Mouse (Mus musculus): ENCODE measurements around the gene Sgcd. TPM values are rescaled to one million over a fixed set of nuclear protein-coding genes. Genes with fewer than 3 reads are reported as not detected.
"Not testable (repeated sequence)": the region's sequence is repeated elsewhere in the genome, so short reads cannot be mapped to it uniquely, and the experiment has no call there.

The Sgcd gene
- polyA plus RNA-seq, 1 experiment from 2014 or later, result 2.8 TPM

DNA sequence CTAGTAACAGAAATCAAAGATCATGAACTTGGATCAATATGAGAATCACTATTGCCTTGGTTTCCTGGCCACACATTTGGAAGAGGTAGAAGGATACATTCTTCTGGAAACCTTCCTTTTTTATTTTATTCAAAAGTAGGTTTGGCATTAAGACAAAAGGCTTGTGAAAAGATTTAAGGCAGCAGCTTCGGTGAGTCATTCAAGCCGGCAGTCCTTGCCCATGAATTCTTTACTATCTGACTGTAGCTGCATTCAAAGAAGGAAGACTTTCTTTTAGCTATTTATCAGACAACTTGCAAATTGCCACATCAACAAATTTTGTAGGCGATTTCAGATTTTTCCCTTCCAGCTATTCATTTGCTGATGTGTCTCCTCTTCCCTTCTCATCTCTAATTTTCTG lies 422.6 kb downstream of the Sgcd start:
- Histone ChIP-seq H3K27me3 (replicated peaks) (no peaks in the 10 kb centered on the region), H3K36me3 (no peaks in the 10 kb centered on the region), H3K9me3 (no peaks in the 10 kb centered on the region), H3K4me3 (replicated peaks) (no peak overlapping the region), H3K4me2 (replicated peaks) (no peak overlapping the region), H3K27ac (no peak overlapping the region), H3K4me1 (replicated peaks) (no peaks in the 10 kb centered on the region), H3K9ac (no peak overlapping the region)
- no peak for ATAC-seq
- WGBS, result 78% methylated on average over 3 of the region's 3 CpGs

DNA sequence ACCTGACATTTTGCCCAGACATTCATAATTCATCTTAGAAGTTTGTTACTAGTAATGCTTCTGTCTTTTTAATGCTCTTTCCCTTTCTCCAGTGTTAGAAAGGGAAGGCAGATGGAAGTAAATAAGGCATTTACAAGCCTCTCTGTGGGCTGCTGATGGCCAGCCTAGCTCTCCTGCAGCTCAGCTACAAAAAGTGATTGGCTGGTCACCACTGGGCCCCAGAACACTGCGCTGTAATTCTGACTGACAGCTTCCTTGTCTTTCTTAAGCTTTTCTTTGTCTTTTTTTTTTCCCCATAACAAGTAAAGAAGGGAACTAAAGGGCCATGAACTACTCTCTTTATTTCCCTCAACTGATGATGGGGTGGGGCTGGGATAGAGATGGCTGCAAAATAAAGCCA lies 463.9 kb downstream of the Sgcd start:
- Histone ChIP-seq H3K27me3 (replicated peaks) (no peaks in the 10 kb centered on the region), H3K9ac (no peak overlapping the region), H3K4me2 (replicated peaks) (no peak overlapping the region), H3K4me3 (replicated peaks) (no peak overlapping the region), H3K27ac (no peak overlapping the region), H3K9me3 (no peaks in the 10 kb centered on the region), H3K36me3 (no peaks in the 10 kb centered on the region), H3K4me1 (replicated peaks) (no peaks in the 10 kb centered on the region)
- no peak for ATAC-seq
- WGBS, result 46% methylated on average over 1 of the region's 1 CpGs

DNA sequence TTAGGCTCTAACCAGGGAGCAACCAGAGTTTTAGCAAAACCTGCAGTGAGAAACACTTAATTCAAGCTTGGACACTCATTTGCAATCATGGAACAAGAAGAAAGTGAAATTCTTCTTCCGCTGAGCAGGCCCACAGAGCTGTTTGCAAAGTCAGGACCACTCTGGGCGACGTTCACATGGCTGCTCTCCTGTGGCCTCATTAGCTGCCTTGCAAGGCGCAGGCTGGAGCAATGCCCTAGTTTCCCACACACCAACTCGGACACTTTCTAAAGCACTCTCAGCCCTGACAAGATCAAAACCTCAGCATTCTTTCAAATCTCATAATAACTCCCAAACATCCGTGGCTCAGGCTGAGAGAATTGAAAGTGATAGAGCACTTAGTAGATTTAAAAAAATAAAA lies 480.7 kb downstream of the Sgcd start:
- 80% methylated on average over 6 of the region's 6 CpGs for WGBS
- H3K9ac ChIP-seq, result no peak overlapping the region
- no peaks in the 10 kb centered on the region for H3K9me3 ChIP-seq
- H3K4me2 ChIP-seq (replicated peaks), result no peak overlapping the region
- H3K27ac ChIP-seq, result no peak overlapping the region
- no peaks in the 10 kb centered on the region for H3K27me3 ChIP-seq (replicated peaks)
- no peak overlapping the region for H3K4me3 ChIP-seq (replicated peaks)
- H3K4me1 ChIP-seq (replicated peaks), result no peaks in the 10 kb centered on the region
- H3K36me3 ChIP-seq, result no peaks in the 10 kb centered on the region
- ATAC-seq, result no peak

DNA sequence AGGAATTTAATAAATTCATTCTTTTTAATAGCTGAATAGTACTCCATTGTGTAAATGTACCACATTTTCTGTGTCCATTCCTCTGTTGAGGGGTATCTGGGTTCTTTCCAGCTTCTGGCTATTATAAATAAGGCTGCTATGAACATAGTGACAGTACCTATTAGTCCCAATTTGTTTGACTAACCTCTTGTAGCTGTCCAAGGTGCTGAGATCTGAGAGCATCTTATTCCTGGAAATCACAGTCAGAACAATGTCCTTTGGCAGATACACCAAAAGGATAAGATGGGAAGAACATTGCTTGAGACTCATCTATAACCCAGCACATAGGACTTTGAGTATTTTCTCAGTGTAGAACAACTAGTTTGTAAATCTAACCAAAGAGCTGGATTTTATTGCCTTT lies 485.5 kb downstream of the Sgcd start:
- H3K27ac ChIP-seq, result not testable (repeated sequence)

GRCm38 (mm10) chr11:47473493-47474230 lies 515.1 kb downstream of the Sgcd start:
- H3K9me3 ChIP-seq, result no peaks in the 10 kb centered on the region
- H3K27me3 ChIP-seq (replicated peaks), result no peaks in the 10 kb centered on the region
- no peak overlapping the region for H3K27ac ChIP-seq
- no peak overlapping the region for H3K4me2 ChIP-seq (replicated peaks)
- WGBS, result 43% methylated on average over 1 of the region's 1 CpGs
- H3K4me3 ChIP-seq (replicated peaks), result no peak overlapping the region
- ATAC-seq, result no peak
- H3K4me1 ChIP-seq (replicated peaks), result no peaks in the 10 kb centered on the region
- no peak overlapping the region for H3K9ac ChIP-seq
- no peaks in the 10 kb centered on the region for H3K36me3 ChIP-seq

More for the DNA sequence above, 485.5 kb downstream of the Sgcd start:
- H3K36me3 ChIP-seq; H3K9me3 ChIP-seq; H3K9ac ChIP-seq; ATAC-seq; H3K4me1 ChIP-seq (replicated peaks); H3K4me2 ChIP-seq (replicated peaks); H3K4me3 ChIP-seq (replicated peaks); H3K27me3 ChIP-seq (replicated peaks): not testable (repeated sequence)

GRCm38 (mm10) chr11:47460700-47461099 lies 528.1 kb downstream of the Sgcd start:
- not testable (repeated sequence) for H3K27me3 ChIP-seq (replicated peaks); H3K27ac ChIP-seq

GRCm38 (mm10) chr11:47460149-47460548 lies 528.6 kb downstream of the Sgcd start:
- WGBS, result 75% methylated on average over 2 of the region's 2 CpGs
- Histone ChIP-seq H3K9me3 (no peaks in the 10 kb centered on the region), H3K9ac (no peak overlapping the region), H3K4me3 (replicated peaks) (no peak overlapping the region), H3K4me1 (replicated peaks) (no peaks in the 10 kb centered on the region), H3K4me2 (replicated peaks) (no peak overlapping the region), H3K27me3 (replicated peaks) (no peaks in the 10 kb centered on the region), H3K36me3 (no peaks in the 10 kb centered on the region), H3K27ac (no peak overlapping the region)
- ATAC-seq, result no peak

More at GRCm38 (mm10) chr11:47460700-47461099, 528.1 kb downstream of the Sgcd start:
- H3K4me2 ChIP-seq (replicated peaks); H3K9me3 ChIP-seq; H3K36me3 ChIP-seq; H3K9ac ChIP-seq; ATAC-seq; H3K4me1 ChIP-seq (replicated peaks); H3K4me3 ChIP-seq (replicated peaks): not testable (repeated sequence)

DNA sequence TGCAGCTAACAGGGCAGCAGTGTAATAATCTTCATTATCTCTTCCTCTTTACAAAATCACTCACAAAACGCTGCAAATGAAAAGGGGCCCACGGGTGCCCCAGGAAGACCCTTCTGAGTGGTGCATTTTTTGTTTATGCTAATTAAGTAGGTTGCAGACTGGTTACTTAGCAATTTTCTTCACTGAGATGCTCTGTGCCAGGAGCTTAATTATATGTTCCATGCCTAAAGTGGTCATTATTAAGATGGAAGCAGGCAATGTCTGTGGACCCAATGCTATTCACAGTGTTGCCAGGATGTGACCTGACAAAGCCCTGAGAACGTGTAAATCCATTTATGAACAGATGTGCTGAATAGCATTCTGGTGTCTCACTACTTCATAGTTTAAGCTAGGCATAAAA lies 529.6 kb downstream of the Sgcd start:
- no peak for ATAC-seq
- Histone ChIP-seq H3K36me3 (no peaks in the 10 kb centered on the region), H3K9me3 (no peaks in the 10 kb centered on the region), H3K27me3 (replicated peaks) (no peaks in the 10 kb centered on the region), H3K27ac (no peak overlapping the region), H3K9ac (no peak overlapping the region), H3K4me1 (replicated peaks) (no peaks in the 10 kb centered on the region), H3K4me3 (replicated peaks) (no peak overlapping the region), H3K4me2 (replicated peaks) (no peak overlapping the region)
- 70% methylated on average over 3 of the region's 3 CpGs for WGBS

DNA sequence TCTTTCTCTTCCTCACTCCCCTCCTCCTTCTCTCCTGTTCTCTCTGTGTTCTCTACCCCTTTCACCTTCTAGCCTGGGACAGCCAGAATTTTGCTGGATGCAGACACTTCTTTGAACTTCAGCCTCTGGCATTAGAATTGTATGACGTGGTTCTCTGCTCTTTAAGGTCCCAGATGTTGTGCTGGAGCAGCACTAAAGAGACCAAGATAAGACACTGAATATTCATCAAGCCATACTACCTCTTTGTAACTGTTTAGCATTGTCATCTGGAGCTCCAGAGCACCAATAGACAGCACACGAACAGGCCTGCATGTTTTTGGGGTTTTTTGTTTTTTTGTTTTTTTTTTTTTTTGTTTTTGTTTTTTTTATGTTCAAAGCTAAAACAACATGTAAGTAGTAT lies 541.0 kb downstream of the Sgcd start:
- Histone ChIP-seq H3K4me2 (replicated peaks) (no peak overlapping the region), H3K9ac (no peak overlapping the region), H3K27ac (no peak overlapping the region), H3K27me3 (replicated peaks) (no peaks in the 10 kb centered on the region), H3K9me3 (no peaks in the 10 kb centered on the region), H3K4me1 (replicated peaks) (no peaks in the 10 kb centered on the region), H3K4me3 (replicated peaks) (no peak overlapping the region), H3K36me3 (no peaks in the 10 kb centered on the region)
- no peak for ATAC-seq
- WGBS, result 60% methylated on average over 2 of the region's 2 CpGs

DNA sequence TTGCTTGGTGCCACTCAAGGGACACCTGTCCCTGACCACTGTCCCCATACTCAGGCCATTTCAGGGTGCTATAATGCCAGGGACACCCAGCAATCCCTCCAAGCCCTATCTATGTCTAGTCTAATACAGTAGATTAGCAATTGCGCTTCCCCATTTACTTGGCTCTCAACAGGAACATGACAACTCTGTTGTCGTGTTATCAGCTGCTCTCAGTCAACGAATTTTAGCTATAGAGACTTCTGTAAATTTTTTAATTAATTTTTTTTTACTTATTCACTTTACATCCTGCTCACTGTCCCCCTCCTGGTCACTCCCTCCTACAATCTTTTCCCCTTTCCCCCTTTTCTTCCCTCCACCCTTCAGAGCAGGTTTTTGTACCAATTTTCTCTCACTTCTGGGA lies 542.4 kb downstream of the Sgcd start:
- Histone ChIP-seq H3K4me2 (replicated peaks) (no peak overlapping the region), H3K27me3 (replicated peaks) (no peaks in the 10 kb centered on the region), H3K4me3 (replicated peaks) (no peak overlapping the region), H3K4me1 (replicated peaks) (no peaks in the 10 kb centered on the region), H3K27ac (no peak overlapping the region), H3K9ac (no peak overlapping the region), H3K9me3 (no peaks in the 10 kb centered on the region), H3K36me3 (no peaks in the 10 kb centered on the region)
- no peak for ATAC-seq
- WGBS, result 90% methylated on average over 3 of the region's 3 CpGs

DNA sequence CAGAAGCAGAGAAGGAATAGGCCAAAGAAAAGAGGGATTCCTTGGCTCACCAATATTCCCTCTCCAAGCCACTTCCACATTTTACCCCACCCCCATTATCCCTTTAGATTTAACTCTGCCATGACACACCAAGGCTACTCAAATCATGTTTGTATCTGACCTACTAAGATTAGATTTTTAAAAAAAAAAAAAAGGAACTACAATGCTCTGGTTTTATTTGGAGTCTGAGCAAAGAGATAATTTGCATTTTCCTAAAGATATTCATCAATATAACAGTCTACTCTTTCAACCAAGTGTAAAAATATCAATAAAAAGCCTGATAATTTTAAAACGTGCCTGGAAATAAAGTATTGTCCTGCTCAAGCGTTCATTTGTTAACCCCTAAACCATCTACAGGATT lies 543.1 kb downstream of the Sgcd start:
- H3K27me3 ChIP-seq (replicated peaks), result no peaks in the 10 kb centered on the region
- ATAC-seq, result no peak
- H3K36me3 ChIP-seq, result no peaks in the 10 kb centered on the region
- no peaks in the 10 kb centered on the region for H3K9me3 ChIP-seq
- H3K4me1 ChIP-seq (replicated peaks), result no peaks in the 10 kb centered on the region
- H3K4me2 ChIP-seq (replicated peaks), result no peak overlapping the region
- no peak overlapping the region for H3K9ac ChIP-seq
- 73% methylated on average over 2 of the region's 2 CpGs for WGBS
- no peak overlapping the region for H3K4me3 ChIP-seq (replicated peaks)
- H3K27ac ChIP-seq, result no peak overlapping the region

DNA sequence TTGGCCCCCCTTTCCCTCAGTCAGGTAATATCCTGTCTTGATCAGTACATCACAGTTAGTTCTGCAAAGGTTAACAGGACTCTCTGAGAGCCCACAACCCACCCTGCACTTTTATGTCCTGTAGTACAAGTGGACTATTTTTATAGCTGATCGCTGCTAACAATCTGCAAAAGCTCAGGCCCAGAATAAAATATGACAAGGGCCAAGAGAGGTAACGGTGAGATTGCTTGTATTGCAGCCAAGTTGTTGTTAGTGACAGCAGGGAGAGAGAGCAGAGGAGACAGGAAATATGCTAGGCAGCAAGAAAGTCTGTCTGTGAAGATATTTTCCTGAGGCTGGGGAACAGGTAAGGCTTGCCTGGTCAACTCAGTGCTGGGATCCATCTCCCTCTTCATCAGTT lies 546.5 kb downstream of the Sgcd start:
- H3K27me3 ChIP-seq (replicated peaks), result no peaks in the 10 kb centered on the region
- H3K27ac ChIP-seq, result no peak overlapping the region
- no peaks in the 10 kb centered on the region for H3K9me3 ChIP-seq
- no peaks in the 10 kb centered on the region for H3K4me1 ChIP-seq (replicated peaks)
- H3K4me2 ChIP-seq (replicated peaks), result no peak overlapping the region
- WGBS, result 40% methylated on average over 2 of the region's 2 CpGs
- ATAC-seq, result no peak
- H3K36me3 ChIP-seq, result no peaks in the 10 kb centered on the region
- H3K4me3 ChIP-seq (replicated peaks), result no peak overlapping the region
- H3K9ac ChIP-seq, result no peak overlapping the region

DNA sequence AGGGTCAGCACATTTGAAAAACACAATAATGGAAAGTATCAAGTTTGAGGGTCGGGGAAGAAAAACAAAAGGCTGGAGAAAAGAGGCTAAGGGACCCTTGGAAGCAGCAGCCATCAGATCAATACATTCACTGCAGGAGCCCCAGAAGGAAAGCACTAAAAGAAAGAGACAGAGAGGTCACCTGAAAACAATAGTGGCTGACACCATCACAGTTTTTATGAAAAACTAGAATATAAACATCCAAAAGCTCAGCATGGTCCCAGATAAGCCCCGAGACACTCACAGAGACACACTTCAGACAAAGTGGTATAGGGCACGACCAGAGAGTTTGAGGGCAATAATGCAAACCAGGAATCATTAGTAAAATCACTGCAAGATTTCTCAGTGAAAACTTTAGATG lies 589.2 kb downstream of the Sgcd start:
- no peak for ATAC-seq

More for the DNA sequence above, 589.2 kb downstream of the Sgcd start:
- Histone ChIP-seq H3K4me3 (replicated peaks) (no peak overlapping the region), H3K4me2 (replicated peaks) (no peak overlapping the region), H3K27ac (no peak overlapping the region), H3K27me3 (replicated peaks) (no peaks in the 10 kb centered on the region), H3K9me3 (no peaks in the 10 kb centered on the region), H3K36me3 (no peaks in the 10 kb centered on the region), H3K9ac (no peak overlapping the region), H3K4me1 (replicated peaks) (no peaks in the 10 kb centered on the region)
- WGBS, result 46% methylated on average over 3 of the region's 3 CpGs

All from intestine, embryonic 15.5 days (tissue).